Mouse (Mus musculus) heart, postnatal 0 days (tissue): ENCODE data around the gene Abat. TPM values are rescaled to one million over a fixed set of nuclear protein-coding genes. Genes with fewer than 3 reads are reported as not detected.
A peak's percentile ranks its signal among the peaks of the same experiment; 100 is the strongest.

Experiments used
- ATAC-seq: fragments of 200-750 bp; cut with Nextera tagmentation; 2 replicates; pipeline ENCODE4 v1.8.0; 2017; ENCODE audit warnings: low read depth, moderate number of reproducible peaks, moderate library complexity; ENCODE audit not compliant: insufficient read depth
- DNase-seq: peaks from one replicate; pipeline ENCODE4 v3.0.0-alpha.2; 2016; ENCODE audit warnings: low spot score
- H3K27ac ChIP-seq: fragments of 300-500 bp; sonication (generic); 2 replicates; pipeline ENCODE4 v1.5.1; 2014; ENCODE audit warnings: low read depth, mild to moderate bottlenecking
- H3K27me3 ChIP-seq: fragments of 300-500 bp; sonication (generic); 2 replicates; pipeline ENCODE4 v1.6.1; 2014; ENCODE audit warnings: low read length, mixed read lengths; ENCODE audit not compliant: control insufficient read depth, insufficient read depth
- H3K36me3 ChIP-seq: fragments of 300-500 bp; sonication (generic); replicated peaks from 2 replicates; pipeline ENCODE4 v1.6.1; 2014; ENCODE audit warnings: low read length, mixed read lengths; ENCODE audit not compliant: control insufficient read depth, insufficient read depth
- H3K4me1 ChIP-seq: fragments of 300-500 bp; sonication (generic); 2 replicates; pipeline ENCODE4 v1.6.1; 2014; ENCODE audit warnings: antibody characterized with exemption; ENCODE audit not compliant: control insufficient read depth, insufficient read depth
- H3K4me2 ChIP-seq: fragments of 300-500 bp; sonication (generic); 2 replicates; pipeline ENCODE4 v1.6.1; 2014; ENCODE audit warnings: low read depth, mild to moderate bottlenecking, low read length, moderate library complexity
- H3K4me3 ChIP-seq: fragments of 300-500 bp; sonication (generic); 2 replicates; pipeline ENCODE4 v1.5.1; 2014; ENCODE audit warnings: low read depth, low read length
- H3K9ac ChIP-seq: fragments of 300-500 bp; sonication (generic); replicated peaks from 2 replicates; pipeline ENCODE4 v1.6.1; 2014; ENCODE audit warnings: low read depth, low read length, mixed read lengths
- H3K9me3 ChIP-seq: fragments of 300-500 bp; sonication (generic); replicated peaks from 2 replicates; pipeline ENCODE4 v1.6.1; 2016; ENCODE audit warnings: low read length; ENCODE audit not compliant: control insufficient read depth
- CTCF ChIP-seq: IDR thresholded peaks from 2 replicates; pipeline ENCODE4 v1.5.1; 2016; ENCODE audit warnings: antibody characterized with exemption, control low read depth, low read depth
- EP300 ChIP-seq: IDR thresholded peaks from 2 replicates; pipeline ENCODE4 v1.6.1; 2016; ENCODE audit warnings: antibody characterized with exemption, low read depth
- WGBS: fragments of 180-500 bp; shearing (Covaris S2); extraction: QIAGEN DNeasy Blood & Tissue Kit; methylation state at CpG from one replicate; pipeline ENCODE4 v1.1.7; 2014; 5-methylcytosine and 5-hydroxymethylcytosine counted together
- polyA plus RNA-seq: library from polyadenylated mRNA; unstranded; fragments of >200 nt; fragmentation: Nextera tagmentation; extraction: Ambion mirVana; gene quantifications from 2 replicates; pipeline ENCODE4 v1.2.1, GENCODE M21; 2015
- total RNA-seq: library from RNA; depleted of rRNA; stranded (reverse); fragments of >200 nt; gene quantifications from 2 replicates; pipeline ENCODE4 v1.2.3, GENCODE M21; 2014; ENCODE audit warnings: low replicate concordance; rRNA removed

Gene Abat
- total RNA-seq (15.8 and 28.8 TPM in 2 replicates), polyA plus RNA-seq (9.9 TPM in 2 replicates)

DNA sequence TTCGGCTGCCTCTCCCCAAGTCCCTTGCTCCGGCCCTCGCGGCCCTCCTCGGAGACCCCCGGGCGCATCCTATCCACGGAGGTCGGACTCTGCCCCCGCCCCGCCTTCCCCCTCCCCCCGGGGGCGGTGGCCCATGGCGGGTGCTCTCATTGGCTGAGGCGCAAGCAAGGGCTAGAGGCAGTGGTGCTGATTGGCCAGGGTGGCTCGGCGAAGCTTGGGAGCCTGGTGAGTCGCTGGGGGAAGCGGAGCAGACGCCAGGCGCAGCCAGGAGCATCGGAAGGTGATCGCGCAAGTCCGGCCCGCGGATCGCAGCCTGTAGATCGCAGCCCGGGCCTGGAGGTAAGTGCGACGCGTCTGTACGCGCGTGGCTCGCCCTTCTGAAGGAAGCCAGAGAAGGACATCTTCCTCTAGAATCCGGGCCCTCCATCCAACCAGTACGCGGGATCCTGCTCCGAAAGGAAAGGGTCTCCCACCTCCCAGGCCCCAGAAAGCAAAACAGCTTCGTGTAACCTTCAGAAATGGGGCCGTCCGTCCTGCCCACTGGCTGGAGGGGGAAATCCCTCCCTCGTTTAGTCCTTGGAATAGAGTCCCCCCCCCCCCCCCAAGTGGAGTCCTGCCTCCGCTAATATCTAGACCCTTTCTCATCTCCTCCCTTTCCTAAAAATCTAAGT, at the start of gene Abat:
TSS of gene Abat (plus strand) at position 194 of the 671 bp plus-strand sequence.
- peak; percentile 96 for DNase-seq

GRCm38 (mm10) chr16:8470132-8470531, 43.1 kb upstream of the Abat start:
- no peak overlapping the region for H3K9ac ChIP-seq
- no peaks in the 10 kb centered on the region for H3K36me3 ChIP-seq
- H3K4me3 ChIP-seq, result peak overlapping the region; percentile 64
- no peak overlapping the region for H3K27ac ChIP-seq
- H3K4me2 ChIP-seq, result peak overlapping the region; percentile 83
- 0 out of 2 replicates have a peak, but pooled peaks cover 7% of the 10 kb centered on the region for H3K4me1 ChIP-seq
- 80% methylated on average over 2 of the region's 2 CpGs for WGBS
- no peak for TF ChIP-seq CTCF
- no peak for TF ChIP-seq EP300
- ATAC-seq (no peak), DNase-seq (no peak)
- no peaks in the 10 kb centered on the region for H3K9me3 ChIP-seq
- H3K27me3 ChIP-seq, result no peaks in the 10 kb centered on the region

More for the DNA sequence above, at the start of gene Abat:
- Histone ChIP-seq H3K27ac (no peak within 1 kb of the TSS), H3K36me3 (no peaks in the 10 kb centered on the region), H3K9me3 (no peaks in the 10 kb centered on the region), H3K4me1 (peaks cover 15% of the 10 kb centered on the region), H3K4me3 (peak within 1 kb of the TSS; percentile 57), H3K27me3 (no peaks in the 10 kb centered on the region), H3K9ac (peak within 1 kb of the TSS; percentile 45; the same call in 1 of the 2 replicates), H3K4me2 (peak within 1 kb of the TSS; percentile 85)
- TF ChIP-seq EP300 (0 out of 2 replicates have a peak, but pooled peaks have one; percentile 36), CTCF (no peak)
- 1% methylated on average over 43 of the region's 46 CpGs for WGBS
- peak; percentile 97 for ATAC-seq

GRCm38 (mm10) chr16:8470603-8471481, 42.4 kb upstream of the Abat start, which contains the start of gene Mettl22:
TSS of gene Mettl22 (plus strand) at chr16:8470788.
- no peaks in the 10 kb centered on the region for H3K9me3 ChIP-seq
- TF ChIP-seq CTCF (peak; percentile 21; the same call in 1 of the 2 replicates), EP300 (no peak)
- H3K27ac ChIP-seq, result peak within 1 kb of the TSS; percentile 78
- 0 out of 2 replicates have a peak, but pooled peaks cover 7% of the 10 kb centered on the region for H3K4me1 ChIP-seq
- peak within 1 kb of the TSS; percentile 65 for H3K9ac ChIP-seq
- DNase-seq, result peak; percentile 88
- under 1% methylated on average over 48 of the region's 48 CpGs for WGBS
- H3K27me3 ChIP-seq, result no peaks in the 10 kb centered on the region
- ATAC-seq, result peak; percentile 98
- H3K36me3 ChIP-seq, result no peaks in the 10 kb centered on the region
- H3K4me2 ChIP-seq, result peak within 1 kb of the TSS; percentile 83
- H3K4me3 ChIP-seq, result peak within 1 kb of the TSS; percentile 64

DNA sequence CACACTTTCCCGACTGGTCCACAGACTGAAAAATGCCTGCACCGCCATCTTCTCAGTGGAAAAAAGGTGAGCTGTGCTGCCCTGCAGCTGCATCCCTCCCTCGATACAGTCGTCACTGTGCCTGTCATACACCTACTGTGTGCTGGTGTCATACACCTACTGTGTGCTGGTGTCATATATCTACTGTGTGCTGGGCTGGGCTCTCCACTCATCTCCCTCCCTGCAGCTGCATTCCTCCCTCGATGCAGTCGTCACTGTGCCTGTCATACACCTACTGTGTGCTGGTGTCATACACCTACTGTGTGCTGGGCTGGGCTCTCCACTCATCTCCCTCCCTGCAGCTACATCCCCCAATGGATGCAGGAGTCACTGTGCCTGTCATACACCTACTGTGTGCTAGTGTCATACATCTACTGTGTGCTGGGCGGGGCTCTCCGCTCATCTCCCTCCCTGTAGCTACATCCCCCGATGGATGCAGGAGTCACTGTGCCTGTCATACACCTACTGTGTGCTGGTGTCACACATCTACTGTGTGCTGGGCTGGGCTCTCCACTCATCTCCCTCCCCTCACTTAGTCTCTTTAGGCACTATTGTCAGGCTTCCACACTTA, 25.7 kb upstream of the Abat start:
- no peak overlapping the region for H3K9ac ChIP-seq
- no peaks in the 10 kb centered on the region for H3K9me3 ChIP-seq
- H3K4me3 ChIP-seq, result no peak overlapping the region
- 90% methylated on average over 9 of the region's 9 CpGs for WGBS
- DNase-seq (no peak), ATAC-seq (no peak)
- no peak for TF ChIP-seq CTCF
- no peak for TF ChIP-seq EP300
- no peaks in the 10 kb centered on the region for H3K27me3 ChIP-seq
- no peak overlapping the region for H3K27ac ChIP-seq
- H3K4me2 ChIP-seq, result no peak overlapping the region
- peaks cover 55% of the 10 kb centered on the region for H3K36me3 ChIP-seq
- H3K4me1 ChIP-seq, result no peaks in the 10 kb centered on the region

GRCm38 (mm10) chr16:8489340-8489739, 23.9 kb upstream of the Abat start:
- TF ChIP-seq EP300, result no peak
- TF ChIP-seq CTCF, result no peak
- no peaks in the 10 kb centered on the region for H3K27me3 ChIP-seq
- ATAC-seq (no peak), DNase-seq (no peak)
- H3K36me3 ChIP-seq, result peaks cover 41% of the 10 kb centered on the region
- H3K9ac ChIP-seq, result no peak overlapping the region
- no peak overlapping the region for H3K27ac ChIP-seq
- whole genome bisulfite sequencing, result 82% methylated on average over 5 of the region's 5 CpGs
- H3K4me1 ChIP-seq, result no peaks in the 10 kb centered on the region
- H3K9me3 ChIP-seq, result no peaks in the 10 kb centered on the region
- H3K4me3 ChIP-seq, result no peak overlapping the region
- H3K4me2 ChIP-seq, result no peak overlapping the region
